Mouse (Mus musculus): ENCODE data around the gene Tbl1xr1. TPM values are rescaled to one million over a fixed set of nuclear protein-coding genes. Genes with fewer than 3 reads are reported as not detected.

The Tbl1xr1 gene
- total and polyA plus RNA-seq, 3 experiments, result 13.5 to 67.2 (median 63.2) TPM

DNA sequence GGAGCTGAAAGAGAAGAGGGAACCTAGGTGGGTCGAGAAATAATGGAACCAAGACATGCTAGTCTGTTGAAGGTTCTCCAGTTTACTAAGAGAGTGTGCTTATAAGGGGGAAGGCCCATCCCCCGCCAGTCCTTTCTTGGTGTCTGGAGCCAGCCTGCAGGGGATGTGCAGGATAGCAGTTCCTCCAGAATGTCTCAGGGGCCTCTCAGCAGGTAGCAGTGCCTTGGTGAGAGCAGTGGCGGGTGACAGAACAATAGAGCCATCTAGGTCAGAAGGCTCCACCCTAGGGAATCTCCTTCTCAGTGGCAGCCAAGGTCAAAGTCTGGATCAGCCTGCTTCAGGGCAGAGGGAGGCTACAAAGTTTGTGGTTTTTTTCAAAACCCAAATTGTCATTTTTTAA is 45.3 kb downstream of the Tbl1xr1 start:
- Histone ChIP-seq H3K36me3 (ENCODE audit: control insufficient read depth, insufficient read depth, low read length) (peaks cover 9% of the 10 kb centered on the region), H3K79me2 (replicated peaks; ENCODE audit: control insufficient read depth, insufficient read depth, low read length) (peaks cover 8% of the 10 kb centered on the region), H3K9ac (ENCODE audit: low read depth, low read length) (no peak overlapping the region), H3K27ac (no peak overlapping the region), H3K4me3 (no peak overlapping the region), H3K27me3 (ENCODE audit: control insufficient read depth, insufficient read depth, low read length) (no peaks in the 10 kb centered on the region), H3K4me1 (ENCODE audit: control insufficient read depth, insufficient read depth, low read length) (peaks cover 10% of the 10 kb centered on the region)
- intact Hi-C loops (cut with DNase I), result loop anchor here (5.0 kb wide), 1 partner anchor 39 kb away; no protein-coding TSS in a partner anchor
- DNase-seq, result no peak
- 53% methylated on average over 3 of the region's 3 CpGs for WGBS
- TF ChIP-seq EP300 (IDR thresholded peaks at IDR 0.05; ENCODE audit: insufficient read depth, low read depth, low read length) (no peak), CTCF (IDR thresholded peaks at IDR 0.05) (no peak), POLR2A (IDR thresholded peaks at IDR 0.05; ENCODE audit: insufficient read depth, low read depth, low read length) (no peak)

DNA sequence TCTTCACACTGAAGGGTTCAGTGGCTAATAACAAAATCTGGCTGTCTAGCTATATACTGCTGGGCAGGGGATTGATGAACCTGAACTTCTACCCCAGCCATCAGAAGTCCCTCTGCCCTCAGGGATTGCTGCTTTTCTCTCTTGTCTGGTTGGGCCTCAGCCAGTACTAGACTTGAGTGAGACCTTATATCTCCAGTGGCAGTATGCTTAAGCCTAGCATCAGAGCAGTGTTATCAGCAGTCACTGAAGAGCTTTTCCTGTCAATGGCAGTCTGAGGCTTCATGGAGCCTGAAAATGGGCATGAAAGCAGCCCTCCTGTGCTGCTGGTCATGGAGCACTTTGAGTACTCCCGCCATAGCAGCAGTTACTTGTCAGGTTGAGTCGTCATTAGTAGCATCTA is 46.7 kb downstream of the Tbl1xr1 start:
- 51% methylated on average over 2 of the region's 2 CpGs for WGBS
- no peak for DNase-seq
- no peaks in the 10 kb centered on the region for H3K27me3 ChIP-seq (ENCODE audit: control insufficient read depth, insufficient read depth, low read length)
- peaks cover 4% of the 10 kb centered on the region for H3K79me2 ChIP-seq (replicated peaks; ENCODE audit: control insufficient read depth, insufficient read depth, low read length)
- no peak overlapping the region for H3K9ac ChIP-seq (ENCODE audit: low read depth, low read length)
- intact Hi-C loops (cut with DNase I), result loop anchor here (5.0 kb wide), 1 partner anchor 41 kb away; no protein-coding TSS in a partner anchor
- TF ChIP-seq EP300 (IDR thresholded peaks at IDR 0.05; ENCODE audit: insufficient read depth, low read depth, low read length) (no peak), POLR2A (IDR thresholded peaks at IDR 0.05; ENCODE audit: insufficient read depth, low read depth, low read length) (no peak), CTCF (IDR thresholded peaks at IDR 0.05) (no peak)
- peaks cover 10% of the 10 kb centered on the region for H3K4me1 ChIP-seq (ENCODE audit: control insufficient read depth, insufficient read depth, low read length)
- H3K4me3 ChIP-seq, result no peak overlapping the region
- H3K36me3 ChIP-seq (ENCODE audit: control insufficient read depth, insufficient read depth, low read length), result peaks cover 9% of the 10 kb centered on the region
- H3K27ac ChIP-seq, result no peak overlapping the region

DNA sequence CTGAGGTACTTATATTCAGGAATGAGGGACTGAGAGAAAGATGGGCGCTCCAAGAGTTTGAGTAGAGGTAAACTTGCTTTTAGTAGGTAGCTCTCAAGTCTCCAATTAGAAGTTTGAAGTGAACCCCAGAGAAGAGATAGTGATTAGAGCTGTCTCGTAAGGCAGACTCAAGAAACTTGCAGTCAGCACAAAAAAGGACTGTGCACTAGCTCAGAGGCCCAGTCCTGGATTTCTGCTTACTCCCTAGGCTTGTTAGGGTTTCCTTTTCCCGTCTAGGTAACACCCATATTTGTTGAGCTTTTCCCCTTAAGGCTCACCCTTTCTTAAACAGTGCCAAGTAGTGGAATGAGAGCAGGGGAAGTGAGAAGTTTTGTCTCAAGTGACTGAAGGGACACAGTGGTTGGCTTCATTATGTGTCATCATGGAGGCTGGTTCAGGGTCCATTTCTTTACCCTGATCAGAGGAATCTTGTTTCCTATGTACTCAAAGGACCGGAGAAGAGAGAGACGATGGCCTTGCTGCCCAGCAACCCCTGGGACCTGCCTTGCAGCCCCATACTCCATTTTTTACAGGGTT is 49.9 kb downstream of the Tbl1xr1 start:
- peaks cover 11% of the 10 kb centered on the region for H3K79me2 ChIP-seq (replicated peaks; ENCODE audit: control insufficient read depth, insufficient read depth, low read length)
- H3K27ac ChIP-seq, result no peak overlapping the region
- 76% methylated on average over 5 of the region's 5 CpGs for WGBS
- intact Hi-C loops (cut with DNase I), result no loop called here
- no peaks in the 10 kb centered on the region for H3K27me3 ChIP-seq (ENCODE audit: control insufficient read depth, insufficient read depth, low read length)
- no peak overlapping the region for H3K4me3 ChIP-seq
- peaks cover 8% of the 10 kb centered on the region for H3K4me1 ChIP-seq (ENCODE audit: control insufficient read depth, insufficient read depth, low read length)
- TF ChIP-seq EP300 (IDR thresholded peaks at IDR 0.05; ENCODE audit: insufficient read depth, low read depth, low read length) (no peak), CTCF (IDR thresholded peaks at IDR 0.05) (no peak), POLR2A (IDR thresholded peaks at IDR 0.05; ENCODE audit: insufficient read depth, low read depth, low read length) (no peak)
- H3K36me3 ChIP-seq (ENCODE audit: control insufficient read depth, insufficient read depth, low read length), result peaks cover 13% of the 10 kb centered on the region
- no peak overlapping the region for H3K9ac ChIP-seq (ENCODE audit: low read depth, low read length)
- DNase-seq, result no peak

DNA sequence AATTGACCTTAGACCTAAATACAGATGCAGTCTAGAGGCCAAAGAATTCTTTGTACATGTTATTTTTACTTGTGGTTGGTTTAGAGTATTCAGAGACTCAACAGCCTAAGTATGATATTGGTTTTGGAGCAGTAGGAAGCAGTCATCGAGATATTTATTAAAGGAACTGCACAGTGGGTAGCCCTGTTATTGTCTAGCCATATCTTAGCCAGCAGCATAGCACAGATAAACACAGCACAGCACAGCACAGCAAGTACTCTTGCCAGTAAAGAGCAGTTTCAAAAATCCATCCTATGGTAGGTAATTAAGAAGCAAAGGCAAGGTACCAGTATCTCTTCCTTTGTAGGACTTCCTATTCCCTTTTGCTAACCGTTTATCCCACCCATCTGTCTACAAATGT is 54.8 kb downstream of the Tbl1xr1 start:
- intact Hi-C loops (cut with DNase I), result no loop called here
- Histone ChIP-seq H3K27me3 (ENCODE audit: control insufficient read depth, insufficient read depth, low read length) (no peaks in the 10 kb centered on the region), H3K9ac (ENCODE audit: low read depth, low read length) (no peak overlapping the region), H3K79me2 (replicated peaks; ENCODE audit: control insufficient read depth, insufficient read depth, low read length) (peaks cover 8% of the 10 kb centered on the region), H3K4me1 (ENCODE audit: control insufficient read depth, insufficient read depth, low read length) (no peaks in the 10 kb centered on the region; the same call in none of the 2 replicates), H3K27ac (no peak overlapping the region; the same call in 1 of the 2 replicates), H3K36me3 (ENCODE audit: control insufficient read depth, insufficient read depth, low read length) (peaks cover 4% of the 10 kb centered on the region), H3K4me3 (no peak overlapping the region)
- TF ChIP-seq CTCF (IDR thresholded peaks at IDR 0.05), result no peak
- TF ChIP-seq POLR2A (IDR thresholded peaks at IDR 0.05; ENCODE audit: insufficient read depth, low read depth, low read length), result no peak
- WGBS, result 62% methylated on average over 2 of the region's 2 CpGs
- no peak for DNase-seq

DNA sequence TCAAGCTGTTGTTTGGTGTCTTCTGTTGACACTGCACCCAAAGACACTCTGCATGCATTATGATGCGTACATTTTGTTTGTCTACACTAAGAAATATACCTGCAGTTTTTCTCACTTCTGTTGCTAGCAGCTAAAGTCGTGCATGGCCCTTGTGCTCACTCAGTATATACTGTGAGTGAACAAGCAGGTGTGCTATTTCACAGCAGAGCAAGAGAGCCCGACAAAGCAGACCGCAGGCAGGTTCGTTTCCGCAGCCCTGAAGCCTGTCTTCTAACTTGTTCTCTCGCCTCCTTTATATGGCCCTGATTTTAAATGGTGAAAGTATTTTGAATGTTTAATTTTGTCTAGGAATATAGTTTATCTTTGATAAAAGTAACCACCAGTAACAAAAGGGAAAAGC is 57.2 kb downstream of the Tbl1xr1 start:
- no peak overlapping the region for H3K9ac ChIP-seq (ENCODE audit: low read depth, low read length)
- WGBS, result 92% methylated on average over 7 of the region's 7 CpGs
- peaks cover 4% of the 10 kb centered on the region for H3K36me3 ChIP-seq (ENCODE audit: control insufficient read depth, insufficient read depth, low read length)
- no peaks in the 10 kb centered on the region for H3K27me3 ChIP-seq (ENCODE audit: control insufficient read depth, insufficient read depth, low read length)
- H3K4me1 ChIP-seq (ENCODE audit: control insufficient read depth, insufficient read depth, low read length), result no peaks in the 10 kb centered on the region; the same call in none of the 2 replicates
- intact Hi-C loops (cut with DNase I), result no loop called here
- no peak for DNase-seq
- peaks cover 4% of the 10 kb centered on the region for H3K79me2 ChIP-seq (replicated peaks; ENCODE audit: control insufficient read depth, insufficient read depth, low read length)
- H3K4me3 ChIP-seq, result no peak overlapping the region
- no peak overlapping the region for H3K27ac ChIP-seq
- TF ChIP-seq CTCF (IDR thresholded peaks at IDR 0.05) (no peak), POLR2A (IDR thresholded peaks at IDR 0.05; ENCODE audit: insufficient read depth, low read depth, low read length) (no peak), EP300 (IDR thresholded peaks at IDR 0.05; ENCODE audit: insufficient read depth, low read depth, low read length) (no peak)

DNA sequence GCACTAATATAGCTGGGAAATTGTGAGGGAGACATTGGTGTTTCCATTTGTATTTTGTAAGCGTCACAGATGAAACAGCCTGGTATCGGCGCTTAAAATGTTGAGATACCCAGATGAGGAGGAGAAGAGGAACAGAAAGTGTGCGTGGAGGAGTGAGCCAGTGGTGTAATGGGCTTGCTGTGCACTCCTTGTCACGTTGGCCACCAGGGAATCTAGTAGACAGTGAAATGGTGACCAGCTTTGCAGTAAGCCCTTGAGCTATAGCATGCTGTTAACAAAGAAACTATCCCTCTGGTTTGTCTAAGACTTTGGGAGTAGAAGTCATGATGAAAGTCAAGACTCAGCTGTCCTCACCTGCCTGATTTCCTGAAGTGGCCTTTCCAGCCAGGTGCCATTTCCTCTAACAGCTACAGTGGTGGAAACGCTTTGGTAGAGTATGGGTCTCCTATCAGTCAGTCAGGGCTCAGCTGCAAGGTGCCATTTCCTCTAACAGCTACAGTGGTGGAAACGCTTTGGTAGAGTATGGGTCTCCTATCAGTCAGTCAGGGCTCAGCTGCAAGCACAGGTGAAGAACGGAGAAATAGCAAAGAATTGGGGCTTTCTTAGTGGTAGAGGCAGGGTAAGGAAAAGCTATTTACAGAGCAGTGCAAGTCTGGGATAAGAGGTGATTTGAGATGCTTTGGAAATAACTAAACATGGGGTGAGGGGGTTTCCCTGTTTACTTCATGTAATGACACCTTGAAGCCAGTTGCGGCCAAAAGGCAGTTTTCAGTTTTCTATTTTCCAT is 61.5 kb downstream of the Tbl1xr1 start:
- intact Hi-C loops (cut with DNase I), result no loop called here
- no peaks in the 10 kb centered on the region for H3K27me3 ChIP-seq (ENCODE audit: control insufficient read depth, insufficient read depth, low read length)
- TF ChIP-seq CTCF (IDR thresholded peaks at IDR 0.05) (no peak), POLR2A (IDR thresholded peaks at IDR 0.05; ENCODE audit: insufficient read depth, low read depth, low read length) (no peak), EP300 (IDR thresholded peaks at IDR 0.05; ENCODE audit: insufficient read depth, low read depth, low read length) (no peak)
- no peaks in the 10 kb centered on the region; the same call in none of the 2 replicates for H3K36me3 ChIP-seq (ENCODE audit: control insufficient read depth, insufficient read depth, low read length)
- H3K4me1 ChIP-seq (ENCODE audit: control insufficient read depth, insufficient read depth, low read length), result peaks cover 5% of the 10 kb centered on the region
- WGBS, result 82% methylated on average over 9 of the region's 9 CpGs
- H3K27ac ChIP-seq, result no peak overlapping the region
- DNase-seq, result no peak
- no peaks in the 10 kb centered on the region for H3K79me2 ChIP-seq (replicated peaks; ENCODE audit: control insufficient read depth, insufficient read depth, low read length)
- H3K9ac ChIP-seq (ENCODE audit: low read depth, low read length), result no peak overlapping the region
- H3K4me3 ChIP-seq, result no peak overlapping the region

Measured in heart, adult 2 months (tissue).